Mouse (Mus musculus): ENCODE measurements around the gene Npnt. TPM values are rescaled to one million over a fixed set of nuclear protein-coding genes. Genes with fewer than 3 reads are reported as not detected.

Npnt gene
- polyA plus RNA-seq, 1 experiment, result not detected

- TF ChIP-seq CTCF (IDR thresholded peaks at IDR 0.05; ENCODE audit: low read depth, low read length) (no peak), POLR2A (IDR thresholded peaks at IDR 0.05; ENCODE audit: borderline replicate concordance, low read depth, low read length) (no peak)
- Histone ChIP-seq H3K4me3 (ENCODE audit: insufficient read depth, low read length) (no peak overlapping the region), H3K27ac (ENCODE audit: insufficient read depth, low read depth, low read length) (no peak overlapping the region), H3K4me1 (ENCODE audit: control insufficient read depth, insufficient read depth, low read length) (no peaks in the 10 kb centered on the region)
Measured at GRCm38 (mm10) chr3:132964715-132965507, 14.8 kb upstream of the Npnt start.

- no peak overlapping the region for H3K4me3 ChIP-seq (ENCODE audit: insufficient read depth, low read length)
- no peaks in the 10 kb centered on the region for H3K4me1 ChIP-seq (ENCODE audit: control insufficient read depth, insufficient read depth, low read length)
- TF ChIP-seq CTCF (IDR thresholded peaks at IDR 0.05; ENCODE audit: low read depth, low read length), result no peak
- TF ChIP-seq POLR2A (IDR thresholded peaks at IDR 0.05; ENCODE audit: borderline replicate concordance, low read depth, low read length), result no peak
- no peak overlapping the region for H3K27ac ChIP-seq (ENCODE audit: insufficient read depth, low read depth, low read length)
Measured at GRCm38 (mm10) chr3:132962631-132963361, 12.7 kb upstream of the Npnt start.

- no peaks in the 10 kb centered on the region for H3K4me1 ChIP-seq (ENCODE audit: control insufficient read depth, insufficient read depth, low read length)
- H3K4me3 ChIP-seq (ENCODE audit: insufficient read depth, low read length), result peak overlapping the region; percentile 68
- TF ChIP-seq CTCF (IDR thresholded peaks at IDR 0.05; ENCODE audit: low read depth, low read length) (no peak), POLR2A (IDR thresholded peaks at IDR 0.05; ENCODE audit: borderline replicate concordance, low read depth, low read length) (no peak)
- H3K27ac ChIP-seq (ENCODE audit: insufficient read depth, low read depth, low read length), result no peak overlapping the region
Measured at GRCm38 (mm10) chr3:132950529-132950880, 414 bp upstream of the Npnt start.

GRCm38 (mm10) chr3:132949380-132949790 lies 706 bp downstream of the Npnt start:
- Histone ChIP-seq H3K4me3 (ENCODE audit: insufficient read depth, low read length) (peak overlapping the region; percentile 68), H3K4me1 (ENCODE audit: control insufficient read depth, insufficient read depth, low read length) (no peaks in the 10 kb centered on the region), H3K27ac (ENCODE audit: insufficient read depth, low read depth, low read length) (no peak overlapping the region)
- TF ChIP-seq CTCF (IDR thresholded peaks at IDR 0.05; ENCODE audit: low read depth, low read length), result no peak
- no peak for TF ChIP-seq POLR2A (IDR thresholded peaks at IDR 0.05; ENCODE audit: borderline replicate concordance, low read depth, low read length)

GRCm38 (mm10) chr3:132948298-132948795 lies 1.7 kb downstream of the Npnt start:
- no peak for TF ChIP-seq POLR2A (IDR thresholded peaks at IDR 0.05; ENCODE audit: borderline replicate concordance, low read depth, low read length)
- TF ChIP-seq CTCF (IDR thresholded peaks at IDR 0.05; ENCODE audit: low read depth, low read length), result no peak
- Histone ChIP-seq H3K27ac (ENCODE audit: insufficient read depth, low read depth, low read length) (no peak overlapping the region), H3K4me3 (ENCODE audit: insufficient read depth, low read length) (no peak overlapping the region), H3K4me1 (ENCODE audit: control insufficient read depth, insufficient read depth, low read length) (no peaks in the 10 kb centered on the region)

GRCm38 (mm10) chr3:132946086-132946485 lies 4.0 kb downstream of the Npnt start:
- no peak for TF ChIP-seq POLR2A (IDR thresholded peaks at IDR 0.05; ENCODE audit: borderline replicate concordance, low read depth, low read length)
- TF ChIP-seq CTCF (IDR thresholded peaks at IDR 0.05; ENCODE audit: low read depth, low read length), result no peak
- no peak overlapping the region for H3K4me3 ChIP-seq (ENCODE audit: insufficient read depth, low read length)
- no peaks in the 10 kb centered on the region for H3K4me1 ChIP-seq (ENCODE audit: control insufficient read depth, insufficient read depth, low read length)
- no peak overlapping the region for H3K27ac ChIP-seq (ENCODE audit: insufficient read depth, low read depth, low read length)

DNA sequence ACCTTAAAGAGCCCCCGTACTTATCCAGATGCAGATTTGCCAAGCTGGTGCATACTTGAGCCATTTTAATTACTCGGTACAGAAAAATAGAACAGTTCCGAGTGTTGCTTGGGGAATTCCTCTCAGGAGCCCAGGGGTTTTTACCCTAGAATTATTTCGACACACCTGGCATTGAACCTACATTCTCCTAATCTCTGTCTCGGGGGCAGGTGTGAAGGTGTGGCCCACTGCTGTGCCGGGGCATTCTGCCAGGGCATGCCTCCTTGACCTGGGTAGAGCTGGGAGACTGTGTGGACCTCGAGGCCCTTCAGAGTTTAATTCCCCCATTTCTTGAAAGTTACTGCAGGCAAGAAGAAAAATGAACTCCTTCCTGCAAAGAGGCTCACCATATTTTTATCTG lies 4.4 kb downstream of the Npnt start:
- no peak overlapping the region for H3K27ac ChIP-seq (ENCODE audit: insufficient read depth, low read depth, low read length)

DNA sequence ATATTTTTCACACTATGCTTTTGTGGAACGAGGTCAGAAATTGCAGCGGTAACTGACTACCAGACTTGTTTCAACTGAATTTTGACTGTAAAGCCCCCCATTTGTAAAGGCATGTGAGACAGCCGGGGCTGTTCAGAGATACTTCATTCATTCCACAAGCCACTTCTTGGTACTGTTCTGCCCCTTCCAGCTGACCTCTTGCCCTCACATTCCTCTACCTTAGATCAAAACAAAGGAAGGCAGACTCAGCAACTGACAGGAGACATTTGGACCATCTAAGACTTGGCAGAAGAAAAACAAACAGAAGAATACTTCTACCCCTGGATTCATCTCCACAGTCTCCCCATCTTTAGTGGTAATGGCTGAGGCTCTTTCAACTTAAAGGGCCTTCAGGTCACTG lies 5.5 kb downstream of the Npnt start:
- Histone ChIP-seq H3K27ac (ENCODE audit: insufficient read depth, low read depth, low read length) (no peak overlapping the region), H3K4me1 (ENCODE audit: control insufficient read depth, insufficient read depth, low read length) (no peaks in the 10 kb centered on the region), H3K4me3 (ENCODE audit: insufficient read depth, low read length) (no peak overlapping the region)
- TF ChIP-seq CTCF (IDR thresholded peaks at IDR 0.05; ENCODE audit: low read depth, low read length), result no peak
- no peak for TF ChIP-seq POLR2A (IDR thresholded peaks at IDR 0.05; ENCODE audit: borderline replicate concordance, low read depth, low read length)

More for the DNA sequence above, 4.4 kb downstream of the Npnt start:
- TF ChIP-seq POLR2A (IDR thresholded peaks at IDR 0.05; ENCODE audit: borderline replicate concordance, low read depth, low read length) (no peak), CTCF (IDR thresholded peaks at IDR 0.05; ENCODE audit: low read depth, low read length) (no peak)
- no peak overlapping the region for H3K4me3 ChIP-seq (ENCODE audit: insufficient read depth, low read length)
- H3K4me1 ChIP-seq (ENCODE audit: control insufficient read depth, insufficient read depth, low read length), result no peaks in the 10 kb centered on the region

DNA sequence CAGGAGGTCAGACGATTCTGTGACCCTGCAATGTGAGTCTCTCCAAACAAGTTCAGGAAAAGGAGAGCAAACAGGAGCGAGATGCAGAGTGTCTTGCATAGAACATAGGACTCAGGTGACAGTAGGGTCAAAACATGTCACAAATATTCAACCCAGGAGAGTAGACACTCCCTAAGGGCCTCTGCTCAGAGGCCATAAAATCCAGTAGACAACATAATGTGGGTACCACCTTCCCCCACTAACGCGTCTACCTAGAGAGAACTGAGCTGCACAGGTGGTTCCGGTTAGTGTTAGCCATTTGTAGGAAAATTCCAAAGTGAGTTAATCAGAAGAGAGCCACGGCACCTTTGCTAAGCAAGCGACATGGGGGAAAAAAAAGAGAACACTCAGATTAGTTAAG lies 5.9 kb downstream of the Npnt start:
- Histone ChIP-seq H3K27ac (ENCODE audit: insufficient read depth, low read depth, low read length) (no peak overlapping the region), H3K4me1 (ENCODE audit: control insufficient read depth, insufficient read depth, low read length) (no peaks in the 10 kb centered on the region), H3K4me3 (ENCODE audit: insufficient read depth, low read length) (no peak overlapping the region)
- no peak for TF ChIP-seq POLR2A (IDR thresholded peaks at IDR 0.05; ENCODE audit: borderline replicate concordance, low read depth, low read length)

GRCm38 (mm10) chr3:132942778-132943177 lies 7.3 kb downstream of the Npnt start:
- Histone ChIP-seq H3K4me1 (ENCODE audit: control insufficient read depth, insufficient read depth, low read length) (no peaks in the 10 kb centered on the region), H3K4me3 (ENCODE audit: insufficient read depth, low read length) (no peak overlapping the region), H3K27ac (ENCODE audit: insufficient read depth, low read depth, low read length) (no peak overlapping the region)
- TF ChIP-seq POLR2A (IDR thresholded peaks at IDR 0.05; ENCODE audit: borderline replicate concordance, low read depth, low read length) (no peak), CTCF (IDR thresholded peaks at IDR 0.05; ENCODE audit: low read depth, low read length) (no peak)

Data from bone marrow macrophage, adult 2 months (primary cell).